Mouse (Mus musculus) lung, postnatal 0 days (tissue): ENCODE measurements around the gene Ccn1. TPM values are rescaled to one million over a fixed set of nuclear protein-coding genes. Genes with fewer than 3 reads are reported as not detected.

ENCODE experiments used
- ATAC-seq: fragments of 200-750 bp; cut with Nextera tagmentation; 2 replicates; pipeline ENCODE4 v1.8.0; 2017; ENCODE audit warnings: moderate library complexity
- DNase-seq: peaks from one replicate; pipeline ENCODE4 v3.0.0-alpha.2; 2016; ENCODE audit warnings: low spot score
- H3K27ac ChIP-seq: fragments of 300-500 bp; sonication (generic); 2 replicates; pipeline ENCODE4 v1.5.1; 2014; ENCODE audit warnings: antibody characterized with exemption, mild to moderate bottlenecking, low read length, mixed read lengths
- H3K27me3 ChIP-seq: fragments of 300-500 bp; sonication (generic); replicated peaks from 2 replicates; pipeline ENCODE4 v1.6.1; 2014; ENCODE audit warnings: low read length, mixed read lengths; ENCODE audit not compliant: insufficient read depth
- H3K36me3 ChIP-seq: fragments of 300-500 bp; sonication (generic); 2 replicates; pipeline ENCODE4 v1.6.1; 2014; ENCODE audit warnings: low read length, mixed read lengths; ENCODE audit not compliant: insufficient read depth
- H3K4me1 ChIP-seq: fragments of 300-500 bp; sonication (generic); 2 replicates; pipeline ENCODE4 v1.6.1; 2014; ENCODE audit warnings: antibody characterized with exemption, low read depth, low read length, mixed read lengths; ENCODE audit not compliant: insufficient read depth
- H3K4me2 ChIP-seq: fragments of 300-500 bp; sonication (generic); replicated peaks from 2 replicates; pipeline ENCODE4 v1.6.1; 2014; ENCODE audit warnings: low read depth, mild to moderate bottlenecking, low read length, moderate library complexity, mixed read lengths
- H3K4me3 ChIP-seq: fragments of 300-500 bp; sonication (generic); 2 replicates; pipeline ENCODE4 v1.5.1; 2014; ENCODE audit warnings: low read depth, low read length
- H3K9ac ChIP-seq: fragments of 300-500 bp; sonication (generic); replicated peaks from 2 replicates; pipeline ENCODE4 v1.6.1; 2014; ENCODE audit warnings: low read depth, mild to moderate bottlenecking
- H3K9me3 ChIP-seq: fragments of 300-500 bp; sonication (generic); 2 replicates; pipeline ENCODE4 v1.6.1; 2016; ENCODE audit warnings: low read length, mixed read lengths
- CTCF ChIP-seq: IDR thresholded peaks from 2 replicates; pipeline ENCODE4 v1.5.1; 2016; ENCODE audit warnings: antibody characterized with exemption, mild to moderate bottlenecking
- EP300 ChIP-seq: IDR thresholded peaks from 2 replicates; pipeline ENCODE4 v1.6.1; 2016; ENCODE audit warnings: antibody characterized with exemption, mild to moderate bottlenecking, control low read depth
- WGBS: fragments of 180-500 bp; shearing (Covaris S2); extraction: QIAGEN DNeasy Blood & Tissue Kit; methylation state at CpG from one replicate; pipeline ENCODE4 v1.1.7; 2014; 5-methylcytosine and 5-hydroxymethylcytosine counted together
- polyA plus RNA-seq: library from polyadenylated mRNA; unstranded; fragments of >200 nt; fragmentation: Nextera tagmentation; extraction: Ambion mirVana; gene quantifications from 2 replicates; pipeline ENCODE4 v1.2.1, GENCODE M21; 2015

Gene Ccn1
- polyA plus RNA-seq, 1 experiment from 2014 or later = 131 TPM

- Histone ChIP-seq H3K9ac (no peak overlapping the region), H3K4me2 (no peak overlapping the region), H3K4me3 (no peak overlapping the region), H3K36me3 (peaks cover 3% of the 10 kb centered on the region; the same call in 1 of the 2 replicates), H3K27me3 (no peaks in the 10 kb centered on the region), H3K27ac (peak overlapping the region; percentile 26; the same call in 1 of the 2 replicates), H3K4me1 (no peaks in the 10 kb centered on the region), H3K9me3 (no peaks in the 10 kb centered on the region)
- TF ChIP-seq CTCF = no peak
- TF ChIP-seq EP300 = 0 out of 2 replicates have a peak, but pooled peaks have one; percentile 24
- peak; percentile 89 for DNase-seq
- ATAC-seq = peak; percentile 42; the same call in 1 of the 2 replicates
- WGBS = 35% methylated on average over 3 of the region's 3 CpGs
Measured at GRCm38 (mm10) chr3:145641878-145642277, 7.9 kb downstream of the Ccn1 start.

GRCm38 (mm10) chr3:145641036-145641685 is 8.6 kb downstream of the Ccn1 start:
- WGBS = 63% methylated on average over 5 of the region's 5 CpGs
- no peak for ATAC-seq

GRCm38 (mm10) chr3:145640583-145640982 is 9.2 kb downstream of the Ccn1 start:
- no peaks in the 10 kb centered on the region for H3K4me1 ChIP-seq
- no peaks in the 10 kb centered on the region for H3K27me3 ChIP-seq
- no peak overlapping the region for H3K9ac ChIP-seq
- no peak overlapping the region for H3K27ac ChIP-seq
- no peak overlapping the region for H3K4me3 ChIP-seq
- DNase-seq = no peak
- 63% methylated on average over 4 of the region's 4 CpGs for WGBS
- no peak for ATAC-seq
- H3K36me3 ChIP-seq = no peaks in the 10 kb centered on the region
- no peak for TF ChIP-seq EP300
- no peak for TF ChIP-seq CTCF
- no peak overlapping the region for H3K4me2 ChIP-seq
- H3K9me3 ChIP-seq = no peaks in the 10 kb centered on the region

More at GRCm38 (mm10) chr3:145641036-145641685, 8.6 kb downstream of the Ccn1 start:
- DNase-seq = no peak
- no peaks in the 10 kb centered on the region for H3K4me1 ChIP-seq
- no peak overlapping the region for H3K4me3 ChIP-seq
- no peak overlapping the region for H3K27ac ChIP-seq
- no peaks in the 10 kb centered on the region for H3K27me3 ChIP-seq
- no peaks in the 10 kb centered on the region for H3K9me3 ChIP-seq
- H3K4me2 ChIP-seq = no peak overlapping the region
- H3K9ac ChIP-seq = no peak overlapping the region
- TF ChIP-seq EP300 (no peak), CTCF (no peak)
- no peaks in the 10 kb centered on the region for H3K36me3 ChIP-seq

GRCm38 (mm10) chr3:145640170-145640569 is 9.6 kb downstream of the Ccn1 start:
- no peak overlapping the region for H3K27ac ChIP-seq
- TF ChIP-seq CTCF (no peak), EP300 (no peak)
- no peak overlapping the region for H3K4me2 ChIP-seq
- no peak for ATAC-seq
- no peak for DNase-seq
- H3K9me3 ChIP-seq = no peaks in the 10 kb centered on the region
- H3K27me3 ChIP-seq = no peaks in the 10 kb centered on the region
- 76% methylated on average over 4 of the region's 4 CpGs for WGBS
- H3K36me3 ChIP-seq = no peaks in the 10 kb centered on the region
- H3K9ac ChIP-seq = no peak overlapping the region
- H3K4me3 ChIP-seq = no peak overlapping the region
- H3K4me1 ChIP-seq = no peaks in the 10 kb centered on the region

GRCm38 (mm10) chr3:145634002-145634710 is 15.6 kb downstream of the Ccn1 start:
- TF ChIP-seq CTCF = no peak
- Histone ChIP-seq H3K4me1 (no peaks in the 10 kb centered on the region), H3K4me2 (no peak overlapping the region), H3K4me3 (no peak overlapping the region), H3K9ac (no peak overlapping the region), H3K27me3 (no peaks in the 10 kb centered on the region), H3K36me3 (no peaks in the 10 kb centered on the region), H3K9me3 (no peaks in the 10 kb centered on the region), H3K27ac (no peak overlapping the region)
- no peak for DNase-seq
- 58% methylated on average over 14 of the region's 14 CpGs for WGBS
- ATAC-seq = no peak

GRCm38 (mm10) chr3:145632888-145633287 is 16.9 kb downstream of the Ccn1 start:
- ATAC-seq = peak; percentile 75
- WGBS = 24% methylated on average over 6 of the region's 6 CpGs

More at GRCm38 (mm10) chr3:145632888-145633287, 16.9 kb downstream of the Ccn1 start:
- H3K27ac ChIP-seq = no peak overlapping the region
- no peak for TF ChIP-seq CTCF
- TF ChIP-seq EP300 = peak; percentile 66; the same call in 1 of the 2 replicates
- no peaks in the 10 kb centered on the region for H3K4me1 ChIP-seq
- no peak overlapping the region for H3K9ac ChIP-seq
- H3K27me3 ChIP-seq = no peaks in the 10 kb centered on the region
- no peak overlapping the region for H3K4me3 ChIP-seq
- no peaks in the 10 kb centered on the region for H3K9me3 ChIP-seq
- H3K4me2 ChIP-seq = no peak overlapping the region
- H3K36me3 ChIP-seq = no peaks in the 10 kb centered on the region
- DNase-seq = peak; percentile 68
